Mouse (Mus musculus): ENCODE data around the gene Spo11. TPM values are rescaled to one million over a fixed set of nuclear protein-coding genes. Genes with fewer than 3 reads are reported as not detected.

The Spo11 gene
- polyA plus RNA-seq, 1 experiment from 2014 or later = 0.26 TPM

GRCm38 (mm10) chr2:173014741-173015287 is 37.3 kb downstream of the Spo11 start:
- H3K27me3 ChIP-seq (replicated peaks) = no peaks in the 10 kb centered on the region
- H3K4me1 ChIP-seq (replicated peaks) = peaks cover 33% of the 10 kb centered on the region
- WGBS = 26% methylated on average over 7 of the region's 7 CpGs
- H3K4me3 ChIP-seq = no peak overlapping the region
- no peak overlapping the region for H3K9ac ChIP-seq
- H3K27ac ChIP-seq (ENCODE audit: poor library complexity, severe bottlenecking) = no peak overlapping the region; the same call in 1 of the 2 replicates
- H3K4me2 ChIP-seq = no peak overlapping the region
- ATAC-seq (ENCODE audit: insufficient number of reproducible peaks, low FRiP score) = no peak
- H3K9me3 ChIP-seq (replicated peaks) = no peaks in the 10 kb centered on the region
- H3K36me3 ChIP-seq = peaks cover 66% of the 10 kb centered on the region

DNA sequence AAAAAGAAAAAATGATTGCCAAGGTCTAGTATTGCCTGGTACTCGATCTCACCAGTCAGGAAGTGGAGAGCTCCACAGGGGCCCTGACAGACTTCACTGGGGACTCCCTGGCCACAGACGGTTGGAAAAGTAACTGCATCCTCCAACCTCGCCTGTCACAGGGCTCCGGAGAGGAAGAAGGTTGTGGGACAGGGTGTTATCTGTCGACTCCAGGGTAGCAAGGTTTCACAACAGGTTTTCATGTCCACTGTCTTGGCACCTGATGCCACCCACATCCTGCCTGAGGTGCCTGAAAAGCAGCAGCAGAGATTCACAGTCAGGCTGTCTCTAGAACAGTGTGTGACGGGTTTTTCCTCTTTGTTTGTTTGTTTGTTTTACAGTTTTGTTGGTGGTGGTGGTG is 40.4 kb downstream of the Spo11 start:
- WGBS = 25% methylated on average over 6 of the region's 6 CpGs
- H3K36me3 ChIP-seq = peaks cover 35% of the 10 kb centered on the region
- peak overlapping the region; percentile 64; the same call in 1 of the 2 replicates for H3K27ac ChIP-seq (ENCODE audit: poor library complexity, severe bottlenecking)
- H3K4me1 ChIP-seq (replicated peaks) = peaks cover 40% of the 10 kb centered on the region
- H3K9ac ChIP-seq = no peak overlapping the region
- no peaks in the 10 kb centered on the region for H3K9me3 ChIP-seq (replicated peaks)
- no peak for ATAC-seq (ENCODE audit: insufficient number of reproducible peaks, low FRiP score)
- no peaks in the 10 kb centered on the region; the same call in 1 of the 2 replicates for H3K27me3 ChIP-seq (replicated peaks)
- no peak overlapping the region for H3K4me3 ChIP-seq
- no peak overlapping the region for H3K4me2 ChIP-seq

- peak; percentile 34; the same call in 1 of the 2 replicates for ATAC-seq (ENCODE audit: insufficient number of reproducible peaks, low FRiP score)
- peak overlapping the region; percentile 87 for H3K4me2 ChIP-seq
- peaks cover 28% of the 10 kb centered on the region for H3K36me3 ChIP-seq
- no peaks in the 10 kb centered on the region; the same call in 1 of the 2 replicates for H3K27me3 ChIP-seq (replicated peaks)
- H3K27ac ChIP-seq (ENCODE audit: poor library complexity, severe bottlenecking) = peak overlapping the region; percentile 64
- WGBS = 6% methylated on average over 8 of the region's 8 CpGs
- peak overlapping the region; percentile 64; the same call in 1 of the 2 replicates for H3K9ac ChIP-seq
- no peaks in the 10 kb centered on the region for H3K9me3 ChIP-seq (replicated peaks)
- H3K4me3 ChIP-seq = no peak overlapping the region
- H3K4me1 ChIP-seq (replicated peaks) = peaks cover 46% of the 10 kb centered on the region
These were observed 41.1 kb downstream of the Spo11 start for GRCm38 (mm10) chr2:173018618-173019017.

DNA sequence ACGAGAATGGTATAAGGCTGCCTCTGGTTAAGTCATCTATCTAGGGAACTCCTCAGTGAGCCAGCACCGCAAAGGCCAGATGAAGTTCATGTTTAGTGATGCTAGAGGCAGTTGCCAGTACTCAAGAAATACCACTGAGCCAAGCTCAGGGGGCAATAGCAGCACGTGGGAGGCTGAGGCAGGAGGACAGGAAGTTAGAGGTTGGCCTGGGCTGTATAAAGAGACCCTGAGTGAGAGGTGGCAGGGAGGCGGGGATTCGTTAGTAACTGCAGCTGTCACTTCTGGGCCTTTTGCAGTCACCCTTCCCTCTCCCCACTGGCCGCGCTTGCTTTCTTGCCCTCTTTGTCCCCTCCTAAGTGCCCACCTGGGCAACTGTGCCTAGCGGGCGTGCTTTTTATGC is 41.8 kb downstream of the Spo11 start:
- no peaks in the 10 kb centered on the region for H3K9me3 ChIP-seq (replicated peaks)
- no peak for ATAC-seq (ENCODE audit: insufficient number of reproducible peaks, low FRiP score)
- 19% methylated on average over 9 of the region's 9 CpGs for WGBS
- H3K4me3 ChIP-seq = peak overlapping the region; percentile 44
- H3K27ac ChIP-seq (ENCODE audit: poor library complexity, severe bottlenecking) = peak overlapping the region; percentile 64
- peak overlapping the region; percentile 87 for H3K4me2 ChIP-seq
- peak overlapping the region; percentile 64 for H3K9ac ChIP-seq
- H3K36me3 ChIP-seq = peaks cover 25% of the 10 kb centered on the region
- H3K27me3 ChIP-seq (replicated peaks) = no peaks in the 10 kb centered on the region; the same call in 1 of the 2 replicates
- peaks cover 47% of the 10 kb centered on the region for H3K4me1 ChIP-seq (replicated peaks)

DNA sequence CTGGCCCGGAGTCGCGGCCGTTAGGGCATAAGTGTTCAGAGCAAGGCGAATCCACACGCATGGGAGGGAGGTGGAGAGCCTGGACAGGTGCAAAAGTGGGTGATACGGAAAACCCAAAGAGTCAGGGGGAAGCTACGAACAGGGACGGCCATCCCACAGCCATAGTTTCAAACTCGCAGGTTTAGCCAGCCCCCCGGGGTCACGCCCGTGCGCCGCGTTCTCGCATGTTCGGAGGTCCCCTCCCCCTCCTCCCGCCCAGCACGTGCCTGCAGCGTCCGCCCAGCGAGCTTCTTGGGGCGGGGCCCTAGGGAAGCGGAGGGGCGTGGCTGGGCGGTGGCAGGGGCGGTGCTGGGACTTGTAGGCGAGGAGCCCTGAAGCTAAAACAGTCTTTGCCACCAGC is 42.3 kb downstream of the Spo11 start:
- H3K4me2 ChIP-seq = peak overlapping the region; percentile 87
- peak overlapping the region; percentile 44 for H3K4me3 ChIP-seq
- peak; percentile 82 for ATAC-seq (ENCODE audit: insufficient number of reproducible peaks, low FRiP score)
- peak overlapping the region; percentile 64 for H3K27ac ChIP-seq (ENCODE audit: poor library complexity, severe bottlenecking)
- peak overlapping the region; percentile 64 for H3K9ac ChIP-seq
- no peaks in the 10 kb centered on the region for H3K9me3 ChIP-seq (replicated peaks)
- H3K36me3 ChIP-seq = peaks cover 25% of the 10 kb centered on the region
- no peaks in the 10 kb centered on the region; the same call in 1 of the 2 replicates for H3K27me3 ChIP-seq (replicated peaks)
- under 1% methylated on average over 29 of the region's 29 CpGs for WGBS
- H3K4me1 ChIP-seq (replicated peaks) = peaks cover 47% of the 10 kb centered on the region

DNA sequence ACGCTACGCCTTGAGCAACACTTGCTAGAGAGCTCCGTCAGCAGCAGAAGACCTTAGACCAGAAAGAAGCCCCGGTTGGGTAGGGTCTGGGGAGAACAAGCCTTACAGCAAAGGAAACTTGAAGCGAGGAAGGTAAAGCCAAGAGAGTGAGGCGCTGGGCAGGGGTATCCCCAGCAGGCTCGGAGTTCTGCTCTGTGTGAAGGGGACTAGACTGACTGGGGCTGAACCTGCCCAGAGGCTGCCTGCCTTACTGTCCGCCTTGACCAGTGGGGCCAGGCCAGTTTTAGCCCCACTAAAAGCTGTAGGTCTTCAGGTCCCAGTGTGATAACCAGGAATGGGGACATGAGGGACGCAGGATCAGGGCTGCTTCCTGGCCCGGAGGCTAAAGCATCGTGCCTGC is 42.9 kb downstream of the Spo11 start, which contains the start of gene Rbm38:
TSS of gene Rbm38 (plus strand) at position 69 of the 400 bp plus-strand sequence.
- Histone ChIP-seq H3K27ac (ENCODE audit: poor library complexity, severe bottlenecking) (peak within 1 kb of the TSS; percentile 64), H3K4me3 (peak within 1 kb of the TSS; percentile 44), H3K9me3 (replicated peaks) (no peaks in the 10 kb centered on the region), H3K9ac (peak within 1 kb of the TSS; percentile 64), H3K4me2 (peak within 1 kb of the TSS; percentile 87), H3K36me3 (peaks cover 21% of the 10 kb centered on the region), H3K4me1 (replicated peaks) (peaks cover 51% of the 10 kb centered on the region), H3K27me3 (replicated peaks) (no peaks in the 10 kb centered on the region; the same call in 1 of the 2 replicates)
- WGBS = 39% methylated on average over 11 of the region's 11 CpGs
- no peak for ATAC-seq (ENCODE audit: insufficient number of reproducible peaks, low FRiP score)

GRCm38 (mm10) chr2:173021633-173022055 is 44.1 kb downstream of the Spo11 start:
- ATAC-seq (ENCODE audit: insufficient number of reproducible peaks, low FRiP score) = peak; percentile 79
- Histone ChIP-seq H3K4me2 (peak overlapping the region; percentile 81), H3K27ac (ENCODE audit: poor library complexity, severe bottlenecking) (peak overlapping the region; percentile 76), H3K36me3 (peaks cover 23% of the 10 kb centered on the region), H3K4me3 (peak overlapping the region; percentile 89), H3K27me3 (replicated peaks) (no peaks in the 10 kb centered on the region; the same call in 1 of the 2 replicates), H3K9me3 (replicated peaks) (no peaks in the 10 kb centered on the region), H3K9ac (peak overlapping the region; percentile 90), H3K4me1 (replicated peaks) (peaks cover 64% of the 10 kb centered on the region)
- whole genome bisulfite sequencing = under 1% methylated on average over 54 of the region's 54 CpGs

DNA sequence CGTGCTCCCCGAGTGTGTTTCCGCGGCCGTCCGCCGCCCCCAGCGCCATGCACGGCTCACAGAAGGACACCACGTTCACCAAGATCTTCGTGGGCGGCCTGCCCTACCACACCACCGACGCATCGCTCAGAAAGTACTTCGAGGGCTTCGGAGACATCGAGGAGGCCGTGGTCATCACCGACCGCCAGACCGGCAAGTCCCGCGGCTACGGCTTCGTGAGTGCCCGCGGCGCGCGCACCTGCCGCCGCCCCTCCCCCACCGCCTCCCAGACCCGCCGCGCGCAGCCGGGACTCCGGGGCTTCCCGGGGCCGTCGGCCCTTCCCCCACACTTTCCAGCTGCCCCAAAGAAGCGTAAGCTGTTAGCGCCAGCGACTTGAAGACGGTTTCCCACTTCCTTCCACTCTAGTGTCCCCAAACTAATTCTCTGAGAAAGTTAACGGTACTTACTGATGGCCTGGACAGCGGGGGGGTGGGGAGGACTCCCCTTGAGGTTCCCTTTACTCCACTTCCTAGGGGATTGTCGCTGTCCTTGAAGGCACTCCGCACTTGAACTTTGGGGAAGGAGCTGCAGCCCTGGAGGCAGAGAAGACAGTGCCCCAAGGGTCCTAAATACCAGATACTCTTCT is 44.7 kb downstream of the Spo11 start:
- peak; percentile 27 for ATAC-seq (ENCODE audit: insufficient number of reproducible peaks, low FRiP score)
- H3K4me3 ChIP-seq = peak overlapping the region; percentile 89
- peaks cover 29% of the 10 kb centered on the region for H3K36me3 ChIP-seq
- H3K4me2 ChIP-seq = peak overlapping the region; percentile 81
- WGBS = under 1% methylated on average over 51 of the region's 51 CpGs
- peak overlapping the region; percentile 76 for H3K27ac ChIP-seq (ENCODE audit: poor library complexity, severe bottlenecking)
- peaks cover 69% of the 10 kb centered on the region for H3K4me1 ChIP-seq (replicated peaks)
- H3K9ac ChIP-seq = peak overlapping the region; percentile 90
- no peaks in the 10 kb centered on the region for H3K9me3 ChIP-seq (replicated peaks)
- no peaks in the 10 kb centered on the region; the same call in 1 of the 2 replicates for H3K27me3 ChIP-seq (replicated peaks)

DNA sequence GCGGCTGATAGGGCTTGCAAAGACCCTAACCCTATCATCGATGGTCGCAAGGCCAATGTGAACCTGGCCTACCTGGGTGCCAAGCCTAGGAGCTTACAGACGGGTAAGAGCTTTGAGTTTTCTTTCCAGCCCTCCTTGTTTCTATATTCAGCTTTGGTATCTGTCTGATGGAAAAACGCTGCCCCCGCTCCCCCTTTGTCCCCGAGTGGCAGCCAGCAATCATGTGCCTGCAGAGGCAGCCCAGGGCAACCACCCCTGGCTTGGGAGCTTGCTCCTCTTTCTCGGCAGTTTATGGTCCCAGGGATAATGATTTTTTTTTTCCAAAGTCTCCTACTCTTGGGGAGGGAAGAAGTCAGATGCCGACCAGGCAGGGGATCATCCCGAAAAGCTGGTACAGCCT is 45.3 kb downstream of the Spo11 start:
- Histone ChIP-seq H3K27me3 (replicated peaks) (no peaks in the 10 kb centered on the region; the same call in 1 of the 2 replicates), H3K4me3 (peak overlapping the region; percentile 89), H3K36me3 (peaks cover 35% of the 10 kb centered on the region), H3K9ac (peak overlapping the region; percentile 90), H3K27ac (ENCODE audit: poor library complexity, severe bottlenecking) (peak overlapping the region; percentile 76), H3K4me2 (peak overlapping the region; percentile 81), H3K9me3 (replicated peaks) (no peaks in the 10 kb centered on the region), H3K4me1 (replicated peaks) (peaks cover 75% of the 10 kb centered on the region)
- no peak for ATAC-seq (ENCODE audit: insufficient number of reproducible peaks, low FRiP score)
- 26% methylated on average over 10 of the region's 10 CpGs for WGBS

GRCm38 (mm10) chr2:173023371-173023851 is 45.9 kb downstream of the Spo11 start:
- Histone ChIP-seq H3K4me1 (replicated peaks) (peaks cover 75% of the 10 kb centered on the region), H3K36me3 (peaks cover 40% of the 10 kb centered on the region), H3K9ac (peak overlapping the region; percentile 90), H3K4me3 (peak overlapping the region; percentile 89), H3K27ac (ENCODE audit: poor library complexity, severe bottlenecking) (peak overlapping the region; percentile 76), H3K9me3 (replicated peaks) (no peaks in the 10 kb centered on the region), H3K27me3 (replicated peaks) (no peaks in the 10 kb centered on the region; the same call in 1 of the 2 replicates), H3K4me2 (peak overlapping the region; percentile 81)
- no peak for ATAC-seq (ENCODE audit: insufficient number of reproducible peaks, low FRiP score)
- WGBS = 53% methylated on average over 7 of the region's 7 CpGs

GRCm38 (mm10) chr2:173023966-173024365 is 46.5 kb downstream of the Spo11 start:
- Histone ChIP-seq H3K9me3 (replicated peaks) (no peaks in the 10 kb centered on the region), H3K9ac (peak overlapping the region; percentile 90)
- WGBS = 59% methylated on average over 4 of the region's 4 CpGs

More at GRCm38 (mm10) chr2:173023966-173024365, 46.5 kb downstream of the Spo11 start:
- ATAC-seq (ENCODE audit: insufficient number of reproducible peaks, low FRiP score) = no peak
- Histone ChIP-seq H3K27ac (ENCODE audit: poor library complexity, severe bottlenecking) (peak overlapping the region; percentile 40; the same call in 1 of the 2 replicates), H3K36me3 (peaks cover 46% of the 10 kb centered on the region), H3K27me3 (replicated peaks) (no peaks in the 10 kb centered on the region; the same call in 1 of the 2 replicates), H3K4me1 (replicated peaks) (peaks cover 75% of the 10 kb centered on the region), H3K4me2 (peak overlapping the region; percentile 81), H3K4me3 (peak overlapping the region; percentile 89)
